Mouse (Mus musculus) midbrain, embryonic 13.5 days (tissue): Measurements from ENCODE around the gene Gm9958. TPM values are rescaled to one million over a fixed set of nuclear protein-coding genes. Genes with fewer than 3 reads are reported as not detected.

Experiments used
- ATAC-seq: fragments of 200-750 bp; cut with Nextera tagmentation; 2 replicates; pipeline ENCODE4 v1.8.0; 2017; ENCODE audit warnings: mild to moderate bottlenecking, moderate TSS enrichment, moderate library complexity
- H3K27ac ChIP-seq: fragments of 300-500 bp; sonication (generic); 2 replicates; pipeline ENCODE4 v1.5.1; 2015; ENCODE audit warnings: inconsistent platforms, mild to moderate bottlenecking, moderate library complexity
- H3K27me3 ChIP-seq: fragments of 300-500 bp; sonication (generic); 2 replicates; pipeline ENCODE4 v1.6.1; 2015; ENCODE audit warnings: mild to moderate bottlenecking, inconsistent platforms
- H3K36me3 ChIP-seq: fragments of 300-500 bp; sonication (generic); 2 replicates; pipeline ENCODE4 v1.6.1; 2015; ENCODE audit warnings: mild to moderate bottlenecking, inconsistent platforms
- H3K4me1 ChIP-seq: fragments of 300-500 bp; sonication (generic); replicated peaks from 2 replicates; pipeline ENCODE4 v1.6.1; 2015; ENCODE audit warnings: inconsistent platforms
- H3K4me2 ChIP-seq: fragments of 300-500 bp; sonication (generic); replicated peaks from 2 replicates; pipeline ENCODE4 v1.6.1; 2015; ENCODE audit warnings: moderate library complexity, mild to moderate bottlenecking, inconsistent platforms
- H3K4me3 ChIP-seq: fragments of 300-500 bp; sonication (generic); replicated peaks from 2 replicates; pipeline ENCODE4 v1.5.1; 2015; ENCODE audit warnings: mild to moderate bottlenecking, inconsistent platforms
- H3K9ac ChIP-seq: fragments of 300-500 bp; sonication (generic); replicated peaks from 2 replicates; pipeline ENCODE4 v1.6.1; 2015; ENCODE audit warnings: mild to moderate bottlenecking, inconsistent platforms
- H3K9me3 ChIP-seq: fragments of 300-500 bp; sonication (generic); 2 replicates; pipeline ENCODE4 v1.6.1; 2016; ENCODE audit warnings: mild to moderate bottlenecking, inconsistent platforms
- WGBS: fragments of 180-500 bp; shearing (Covaris S2); methylation state at CpG from one replicate; pipeline ENCODE4 v1.1.7; 2015; 5-methylcytosine and 5-hydroxymethylcytosine counted together
- polyA plus RNA-seq: library from polyadenylated mRNA; unstranded; fragments of >200 nt; fragmentation: Nextera tagmentation; extraction: Ambion mirVana; gene quantifications from 2 replicates; pipeline ENCODE4 v1.2.1, GENCODE M21; 2015

The Gm9958 gene
- 6.5 and 6.9 TPM in 2 replicates for polyA plus RNA-seq

DNA sequence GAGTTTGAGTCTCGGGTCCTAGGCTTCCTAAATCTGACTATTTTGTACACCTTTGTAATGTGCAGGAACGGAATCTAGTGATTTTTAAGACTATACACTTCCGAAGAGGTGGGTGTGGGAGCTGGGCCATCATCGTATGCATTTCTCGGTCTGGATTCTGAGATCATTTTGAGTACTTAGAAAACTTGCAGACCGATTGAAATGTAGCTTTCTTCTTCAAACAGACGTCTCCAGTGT lies at the start of gene Gm9958:
Gm9958 (plus strand) TSS at position 138 of the 237 bp plus-strand sequence.
- peak within 1 kb of the TSS; percentile 91 for H3K4me3 ChIP-seq
- 3% methylated on average over 7 of the region's 7 CpGs for WGBS
- ATAC-seq, result no peak
- no peaks in the 10 kb centered on the region for H3K27me3 ChIP-seq
- peak within 1 kb of the TSS; percentile 99 for H3K27ac ChIP-seq
- H3K9ac ChIP-seq, result peak within 1 kb of the TSS; percentile 97
- peaks cover 35% of the 10 kb centered on the region for H3K4me1 ChIP-seq
- no peaks in the 10 kb centered on the region for H3K36me3 ChIP-seq
- H3K9me3 ChIP-seq, result no peaks in the 10 kb centered on the region
- peak within 1 kb of the TSS; percentile 84 for H3K4me2 ChIP-seq

- ATAC-seq, result no peak
- H3K4me3 ChIP-seq, result no peak overlapping the region
- H3K27ac ChIP-seq, result no peak overlapping the region
- H3K36me3 ChIP-seq, result no peaks in the 10 kb centered on the region
- no peak overlapping the region for H3K4me2 ChIP-seq
- H3K9me3 ChIP-seq, result no peaks in the 10 kb centered on the region
- WGBS, result 94% methylated on average over 1 of the region's 1 CpGs
- H3K4me1 ChIP-seq, result peaks cover 4% of the 10 kb centered on the region; the same call in 1 of the 2 replicates
- no peak overlapping the region for H3K9ac ChIP-seq
- H3K27me3 ChIP-seq, result no peaks in the 10 kb centered on the region
These were observed 35.9 kb upstream of the Gm9958 start for GRCm38 (mm10) chr5:90331071-90331470.

- WGBS, result 92% methylated on average over 2 of the region's 2 CpGs
These were observed 34.5 kb upstream of the Gm9958 start for GRCm38 (mm10) chr5:90332478-90332877.

DNA sequence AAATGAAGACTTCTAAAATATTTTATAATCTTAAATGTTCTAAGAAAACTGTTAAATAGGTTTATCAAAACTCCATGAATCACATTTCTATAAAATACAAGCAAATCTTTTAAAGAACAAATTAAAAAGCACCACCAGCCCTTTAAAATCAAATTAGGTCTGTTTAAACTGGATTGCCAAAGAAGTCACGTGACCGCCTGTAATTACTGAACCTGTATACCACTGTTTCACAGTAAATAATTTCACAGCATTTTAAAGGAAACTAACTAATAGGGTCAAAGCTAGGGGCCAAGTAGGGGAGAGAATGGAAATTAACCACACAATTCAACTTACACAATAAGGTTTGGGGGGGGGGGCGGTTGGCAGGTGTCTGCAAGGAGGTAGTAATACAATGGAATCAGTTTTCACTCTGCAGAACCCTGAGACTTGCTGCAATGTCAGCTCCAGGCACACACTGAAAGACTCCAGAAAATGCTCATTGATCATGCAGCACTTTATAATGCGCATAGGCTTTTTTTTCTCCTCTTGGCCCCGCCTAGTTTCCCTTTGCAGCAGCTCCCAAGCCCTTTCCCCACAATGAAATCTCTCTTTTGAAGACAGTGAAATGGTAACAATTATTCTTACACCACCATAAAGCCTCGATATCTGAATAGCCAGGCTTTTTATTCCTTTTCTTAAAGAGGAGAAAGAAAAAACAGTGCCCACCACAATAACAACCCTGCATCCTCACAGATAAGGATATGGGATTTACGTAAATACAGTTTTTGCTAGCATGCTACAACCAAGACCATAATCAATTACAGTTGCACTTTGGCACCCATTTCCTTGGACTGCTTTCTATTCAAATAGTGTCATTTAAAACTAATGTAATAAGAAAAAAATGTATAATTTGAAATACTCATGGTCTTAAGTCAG lies 28.6 kb upstream of the Gm9958 start:
- peak overlapping the region; percentile 37; the same call in 1 of the 2 replicates for H3K9ac ChIP-seq
- WGBS, result 22% methylated on average over 7 of the region's 7 CpGs
- H3K4me2 ChIP-seq, result peak overlapping the region; percentile 45
- peak overlapping the region; percentile 31; the same call in 1 of the 2 replicates for H3K27ac ChIP-seq
- H3K36me3 ChIP-seq, result no peaks in the 10 kb centered on the region
- peaks cover 25% of the 10 kb centered on the region for H3K4me1 ChIP-seq
- peak overlapping the region; percentile 24 for H3K4me3 ChIP-seq
- ATAC-seq, result peak; percentile 51
- H3K9me3 ChIP-seq, result no peaks in the 10 kb centered on the region
- H3K27me3 ChIP-seq, result no peaks in the 10 kb centered on the region

More at GRCm38 (mm10) chr5:90332478-90332877, 34.5 kb upstream of the Gm9958 start:
- Histone ChIP-seq H3K9me3 (no peaks in the 10 kb centered on the region), H3K9ac (no peak overlapping the region), H3K27ac (no peak overlapping the region), H3K4me1 (peaks cover 4% of the 10 kb centered on the region; the same call in 1 of the 2 replicates), H3K36me3 (no peaks in the 10 kb centered on the region), H3K4me3 (no peak overlapping the region), H3K27me3 (no peaks in the 10 kb centered on the region), H3K4me2 (no peak overlapping the region)
- no peak for ATAC-seq

DNA sequence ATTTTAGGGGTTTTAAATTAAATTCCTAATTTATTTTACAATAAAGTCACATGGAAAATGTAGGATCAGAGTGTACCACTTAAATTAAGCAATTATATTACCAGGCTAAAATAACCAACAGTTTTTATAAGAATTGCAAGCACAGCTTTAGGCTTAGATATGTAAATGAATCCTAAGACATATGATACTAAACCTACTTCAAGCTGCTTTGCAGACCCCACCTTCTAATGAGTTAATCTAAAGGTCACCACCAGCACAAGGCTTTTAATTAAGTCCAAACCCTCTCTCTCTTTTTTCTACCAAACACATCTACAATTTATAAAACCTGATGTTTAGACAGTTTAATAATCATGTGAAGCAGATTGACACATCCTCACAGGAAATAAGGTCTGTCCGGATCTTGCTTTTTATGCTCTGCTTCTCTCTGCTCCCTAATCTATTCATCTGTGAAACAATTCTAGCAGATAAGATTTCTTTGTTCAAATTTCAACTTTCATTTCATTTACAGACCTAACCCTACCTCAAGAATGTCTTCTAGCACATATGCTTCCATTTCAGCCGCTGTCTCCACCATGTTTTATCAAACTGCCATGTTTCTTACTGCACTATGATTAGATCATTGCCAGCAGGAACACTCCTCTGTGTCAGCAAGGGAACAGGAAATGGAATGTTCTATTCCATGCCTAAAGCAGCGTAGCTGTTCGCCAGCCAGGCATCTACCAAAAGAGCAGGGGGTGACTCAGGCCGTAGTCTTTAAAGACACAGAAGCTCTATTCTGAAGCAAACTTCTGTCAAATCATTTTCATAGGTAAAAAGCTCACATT lies 27.7 kb upstream of the Gm9958 start:
- Histone ChIP-seq H3K9me3 (no peaks in the 10 kb centered on the region), H3K9ac (peak overlapping the region; percentile 56), H3K4me2 (peak overlapping the region; percentile 55), H3K27ac (peak overlapping the region; percentile 63), H3K36me3 (no peaks in the 10 kb centered on the region), H3K4me1 (peaks cover 25% of the 10 kb centered on the region), H3K27me3 (no peaks in the 10 kb centered on the region), H3K4me3 (peak overlapping the region; percentile 48)
- WGBS, result 18% methylated on average over 5 of the region's 5 CpGs
- peak; percentile 98 for ATAC-seq

DNA sequence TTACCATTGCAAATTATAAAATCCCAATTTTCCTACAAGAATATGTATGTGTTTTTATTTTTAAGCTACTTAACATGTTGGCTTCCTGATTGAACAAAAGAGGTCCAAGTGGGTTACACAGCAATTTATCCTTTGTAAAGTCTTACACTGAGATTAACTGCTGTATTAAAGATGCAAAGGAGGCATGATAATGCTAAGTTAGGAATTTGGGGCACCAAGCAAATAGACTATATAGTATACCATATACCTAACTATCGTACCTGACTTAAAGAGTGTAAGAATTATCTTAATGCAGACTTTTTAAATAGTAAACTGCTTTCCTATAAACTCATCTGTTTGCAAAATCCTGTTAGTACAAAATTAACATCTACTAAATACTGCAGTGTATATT lies 27.1 kb upstream of the Gm9958 start:
- Histone ChIP-seq H3K4me1 (peaks cover 25% of the 10 kb centered on the region), H3K4me3 (peak overlapping the region; percentile 48; the same call in 1 of the 2 replicates), H3K4me2 (peak overlapping the region; percentile 55), H3K9ac (no peak overlapping the region), H3K36me3 (no peaks in the 10 kb centered on the region), H3K9me3 (no peaks in the 10 kb centered on the region), H3K27me3 (no peaks in the 10 kb centered on the region), H3K27ac (peak overlapping the region; percentile 63; the same call in 1 of the 2 replicates)
- ATAC-seq, result peak; percentile 66
- WGBS, result 81% methylated on average over 1 of the region's 1 CpGs

DNA sequence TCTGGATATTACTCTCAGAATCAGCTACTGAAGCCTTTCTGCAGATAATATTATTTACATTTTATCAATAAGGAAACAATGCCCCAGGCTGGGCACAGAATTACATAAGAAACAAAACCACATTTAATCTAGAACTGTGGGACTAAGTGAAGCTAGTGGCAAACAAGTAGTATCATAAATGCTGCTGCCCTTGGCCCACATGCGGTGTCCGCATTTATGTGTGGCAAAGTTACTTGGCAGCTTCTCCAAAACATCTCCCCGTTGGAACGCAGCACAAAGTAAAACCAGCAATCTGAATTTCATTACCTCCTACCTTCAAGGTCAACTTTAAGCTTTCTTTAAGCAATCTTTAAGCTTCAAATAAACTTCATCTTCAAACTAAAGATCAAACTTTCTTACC lies 26.2 kb upstream of the Gm9958 start:
- ATAC-seq, result no peak
- no peaks in the 10 kb centered on the region for H3K36me3 ChIP-seq
- no peak overlapping the region for H3K4me3 ChIP-seq
- no peak overlapping the region for H3K4me2 ChIP-seq
- peaks cover 25% of the 10 kb centered on the region for H3K4me1 ChIP-seq
- no peak overlapping the region for H3K27ac ChIP-seq
- H3K9me3 ChIP-seq, result no peaks in the 10 kb centered on the region
- H3K9ac ChIP-seq, result no peak overlapping the region
- 78% methylated on average over 4 of the region's 4 CpGs for WGBS
- H3K27me3 ChIP-seq, result no peaks in the 10 kb centered on the region

DNA sequence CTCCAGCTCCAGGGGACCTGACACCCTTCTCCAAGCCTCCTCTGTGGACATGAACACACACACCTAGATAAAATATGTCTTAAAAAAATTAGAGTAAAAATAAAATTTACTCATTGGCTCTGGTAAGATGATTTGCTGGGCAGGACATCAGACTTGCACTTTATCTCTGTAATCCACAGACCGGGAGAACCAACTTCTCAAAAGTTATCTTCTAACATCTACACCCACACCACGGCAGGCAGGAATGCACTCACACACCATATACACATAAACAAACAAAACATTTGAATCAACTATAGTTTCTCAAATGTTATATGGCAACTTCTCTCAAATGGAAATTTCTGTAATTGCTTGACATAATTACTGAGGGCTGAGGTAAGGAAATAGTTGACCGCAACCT lies 20.1 kb upstream of the Gm9958 start:
- no peaks in the 10 kb centered on the region for H3K9me3 ChIP-seq
- WGBS, result 99% methylated on average over 3 of the region's 3 CpGs
- no peak overlapping the region for H3K27ac ChIP-seq
- H3K36me3 ChIP-seq, result no peaks in the 10 kb centered on the region
- no peak for ATAC-seq
- no peak overlapping the region for H3K9ac ChIP-seq
- H3K27me3 ChIP-seq, result no peaks in the 10 kb centered on the region
- H3K4me1 ChIP-seq, result no peaks in the 10 kb centered on the region
- H3K4me3 ChIP-seq, result no peak overlapping the region
- no peak overlapping the region for H3K4me2 ChIP-seq

- H3K4me1 ChIP-seq, result no peaks in the 10 kb centered on the region
- no peaks in the 10 kb centered on the region for H3K9me3 ChIP-seq
- no peak overlapping the region for H3K9ac ChIP-seq
- no peak overlapping the region for H3K4me3 ChIP-seq
- 95% methylated on average over 4 of the region's 4 CpGs for WGBS
- no peak overlapping the region for H3K4me2 ChIP-seq
- no peak overlapping the region for H3K27ac ChIP-seq
- no peak for ATAC-seq
- no peaks in the 10 kb centered on the region for H3K27me3 ChIP-seq
- H3K36me3 ChIP-seq, result no peaks in the 10 kb centered on the region
These were observed 13.3 kb upstream of the Gm9958 start for GRCm38 (mm10) chr5:90353552-90354317.

DNA sequence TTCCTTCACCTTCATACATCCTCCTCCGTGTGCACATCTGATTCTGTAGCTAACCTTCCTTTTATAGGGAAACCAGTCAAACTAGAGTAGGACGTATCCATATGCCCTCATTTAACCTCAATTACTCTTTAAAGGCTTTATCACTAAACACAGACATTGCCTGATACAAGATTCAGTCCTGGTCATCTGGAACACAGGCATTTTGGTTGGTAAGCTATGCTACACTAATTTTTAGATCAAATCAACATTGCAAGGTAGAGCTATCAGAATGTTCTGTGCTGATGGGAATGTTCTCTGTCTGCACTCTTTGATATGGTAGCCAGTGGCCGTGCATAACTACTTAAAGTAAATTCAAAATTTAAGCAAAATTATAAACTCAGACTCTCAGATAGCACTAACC lies 11.2 kb upstream of the Gm9958 start:
- 89% methylated on average over 3 of the region's 3 CpGs for WGBS
- Histone ChIP-seq H3K9ac (no peak overlapping the region), H3K27me3 (no peaks in the 10 kb centered on the region), H3K9me3 (no peaks in the 10 kb centered on the region), H3K4me1 (no peaks in the 10 kb centered on the region), H3K36me3 (no peaks in the 10 kb centered on the region; the same call in 1 of the 2 replicates), H3K4me3 (no peak overlapping the region), H3K27ac (no peak overlapping the region), H3K4me2 (no peak overlapping the region)
- ATAC-seq, result no peak

- WGBS, result 4% methylated on average over 6 of the region's 6 CpGs
- H3K4me1 ChIP-seq, result peaks cover 40% of the 10 kb centered on the region
- no peak for ATAC-seq
- H3K4me3 ChIP-seq, result peak overlapping the region; percentile 91
- H3K4me2 ChIP-seq, result peak overlapping the region; percentile 84
- no peaks in the 10 kb centered on the region; the same call in 1 of the 2 replicates for H3K36me3 ChIP-seq
- H3K27me3 ChIP-seq, result no peaks in the 10 kb centered on the region
- H3K27ac ChIP-seq, result no peak overlapping the region
- H3K9ac ChIP-seq, result peak overlapping the region; percentile 97
- no peaks in the 10 kb centered on the region for H3K9me3 ChIP-seq
These were observed 2.5 kb upstream of the Gm9958 start for GRCm38 (mm10) chr5:90364526-90364925.
